Mouse (Mus musculus): Measurements from ENCODE around the gene Osbpl2. TPM values are rescaled to one million over a fixed set of nuclear protein-coding genes. Genes with fewer than 3 reads are reported as not detected.

Gene Osbpl2
- total and polyA plus RNA-seq, 3 experiments, result 13.3 to 25.5 TPM; not detected in 1

- peaks cover 0 to 21% of the 10 kb centered on the region in 2 experiments; a peak in 2 of 4 replicates for H3K4me1 ChIP-seq (ENCODE audit: control insufficient read depth in 1 of 2, insufficient read depth in 2 of 2, low read length in 2 of 2)
- peaks cover 30% of the 10 kb centered on the region for H3K79me2 ChIP-seq (ENCODE audit: control insufficient read depth, insufficient read depth, low read length, poor library complexity)
- no peak for DNase-seq (ENCODE audit: low read depth, low spot score)
- H3K27me3 ChIP-seq (ENCODE audit: control insufficient read depth in 1 of 2, insufficient read depth in 2 of 2, low read length in 2 of 2), result no peaks in the 10 kb centered on the region
- TF ChIP-seq RAD21 (IDR thresholded peaks at IDR 0.05; ENCODE audit: low read depth, low read length), result no peak
- no peak for TF ChIP-seq USF1 (IDR thresholded peaks at IDR 0.05; ENCODE audit: low read depth, low read length)
- no peak for TF ChIP-seq MYB (IDR thresholded peaks at IDR 0.05; ENCODE audit: low read depth, low read length)
- TF ChIP-seq MAFK (IDR thresholded peaks at IDR 0.05; ENCODE audit: borderline replicate concordance, low read depth, low read length), result no peak
- TF ChIP-seq TAL1 (IDR thresholded peaks at IDR 0.05; ENCODE audit: low read length), result no peak
- no peak for TF ChIP-seq TBP (IDR thresholded peaks at IDR 0.05; ENCODE audit: low read depth, low read length)
- TF ChIP-seq ETS1 (IDR thresholded peaks at IDR 0.05; ENCODE audit: low read depth, low read length), result no peak
- TF ChIP-seq NRF1 (IDR thresholded peaks at IDR 0.05; ENCODE audit: insufficient read depth, low read depth, low read length, poor library complexity, severe bottlenecking), result no peak
- no peak for TF ChIP-seq E2F4 (IDR thresholded peaks at IDR 0.05; ENCODE audit: borderline replicate concordance, low read depth, low read length)
- no peak for TF ChIP-seq MEF2A (IDR thresholded peaks at IDR 0.05; ENCODE audit: extremely low read depth, insufficient replicate concordance, low read depth, low read length, poor library complexity, severe bottlenecking)
- no peaks in the 10 kb centered on the region for H3K9me3 ChIP-seq (replicated peaks; ENCODE audit: insufficient read depth, low read length)
- H3K4me3 ChIP-seq (ENCODE audit: control insufficient read depth in 1 of 2, insufficient read depth in 1 of 2, low read depth in 2 of 2, low read length in 2 of 2), result peak overlapping the region in 1 of 2 experiments; percentile 72; a peak in 3 of 4 replicates
- peaks cover 4 to 8% of the 10 kb centered on the region in 2 experiments for H3K36me3 ChIP-seq (ENCODE audit: control insufficient read depth in 1 of 2, insufficient read depth in 2 of 2, low read length in 2 of 2)
- peak overlapping the region; percentile 50 for H3K27ac ChIP-seq (ENCODE audit: control insufficient read depth, low read depth, low read length)
- H3K9ac ChIP-seq (ENCODE audit: control insufficient read depth, low read depth, low read length, poor library complexity, severe bottlenecking), result peak overlapping the region; percentile 84
Observed at GRCm38 (mm10) chr2:180170151-180170805, 51.2 kb downstream of the Osbpl2 start.

DNA sequence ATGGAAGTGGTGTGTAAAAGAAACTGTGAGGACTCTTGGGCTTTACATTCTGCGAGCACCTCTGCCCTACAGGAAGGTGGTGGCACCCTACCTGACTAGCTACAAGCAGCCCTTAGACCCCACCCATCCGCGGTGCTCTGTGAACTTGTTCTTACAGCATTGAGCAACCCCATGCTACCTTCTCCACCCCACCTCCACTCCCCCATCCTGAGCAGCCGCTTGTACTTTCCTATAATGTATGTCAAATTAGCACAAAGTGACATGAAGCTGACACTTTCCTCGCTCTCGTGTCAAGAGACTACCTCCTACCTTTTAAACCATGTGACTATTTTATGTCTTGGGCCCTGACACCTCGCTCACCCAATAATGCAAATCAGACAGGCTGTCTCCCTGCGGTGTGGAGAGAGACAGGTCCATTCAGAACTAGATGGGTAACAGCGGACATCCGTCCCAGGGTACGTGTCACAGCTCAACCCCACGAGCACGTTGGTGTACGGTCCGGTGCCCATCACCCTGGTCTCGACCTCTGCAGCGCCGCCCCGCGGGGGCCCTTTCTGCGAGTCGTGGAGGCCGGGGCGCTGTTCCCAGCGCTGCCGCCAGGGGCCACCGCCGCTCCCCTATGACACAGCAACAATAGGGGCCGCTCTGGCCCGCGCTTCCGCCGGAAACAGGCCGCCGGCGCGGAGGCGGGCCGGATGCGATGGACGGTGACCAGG lies 51.9 kb downstream of the Osbpl2 start, which contains the start of gene Adrm1:
Gene Adrm1, plus strand, starts transcription at position 680 of the 716 bp plus-strand sequence.
- peak within 1 kb of the TSS; percentile 78 to 84 for H3K4me3 ChIP-seq (ENCODE audit: control insufficient read depth in 1 of 2, insufficient read depth in 1 of 2, low read depth in 2 of 2, low read length in 2 of 2)
- H3K9me3 ChIP-seq (replicated peaks; ENCODE audit: insufficient read depth, low read length), result no peaks in the 10 kb centered on the region
- DNase-seq (ENCODE audit: low read depth, low spot score), result peak; percentile 96
- peak within 1 kb of the TSS; percentile 72 for H3K27ac ChIP-seq (ENCODE audit: control insufficient read depth, low read depth, low read length)
- H3K9ac ChIP-seq (ENCODE audit: control insufficient read depth, low read depth, low read length, poor library complexity, severe bottlenecking), result peak within 1 kb of the TSS; percentile 92
- H3K79me2 ChIP-seq (ENCODE audit: control insufficient read depth, insufficient read depth, low read length, poor library complexity), result peaks cover 30% of the 10 kb centered on the region
- H3K4me1 ChIP-seq (ENCODE audit: control insufficient read depth in 1 of 2, insufficient read depth in 2 of 2, low read length in 2 of 2), result peaks cover 0 to 21% of the 10 kb centered on the region in 2 experiments; a peak in 2 of 4 replicates
- no peaks in the 10 kb centered on the region for H3K27me3 ChIP-seq (ENCODE audit: control insufficient read depth in 1 of 2, insufficient read depth in 2 of 2, low read length in 2 of 2)
- H3K36me3 ChIP-seq (ENCODE audit: control insufficient read depth in 1 of 2, insufficient read depth in 2 of 2, low read length in 2 of 2), result peaks cover 4 to 8% of the 10 kb centered on the region in 2 experiments
- TF ChIP-seq RAD21 (IDR thresholded peaks at IDR 0.05; ENCODE audit: low read depth, low read length) (peak; percentile 23), USF2 (IDR thresholded peaks at IDR 0.05; ENCODE audit: borderline replicate concordance in 1 of 2, insufficient read depth in 1 of 2, low read depth in 1 of 2, low read length in 2 of 2) (no peak), POLR2A (IDR thresholded peaks at IDR 0.05; ENCODE audit: control insufficient read depth in 1 of 2, insufficient read depth in 1 of 2, low read depth in 1 of 2, low read length in 2 of 2, poor library complexity in 1 of 2) (peak; percentile 53 to 65; a peak in 2 of 4 replicates), USF1 (IDR thresholded peaks at IDR 0.05; ENCODE audit: low read depth, low read length) (no peak; the same call in none of the 2 replicates), ZKSCAN1 (IDR thresholded peaks at IDR 0.05; ENCODE audit: low read depth, low read length) (no peak), MEF2A (IDR thresholded peaks at IDR 0.05; ENCODE audit: extremely low read depth, insufficient replicate concordance, low read depth, low read length, poor library complexity, severe bottlenecking) (no peak), BHLHE40 (IDR thresholded peaks at IDR 0.05; ENCODE audit: borderline replicate concordance, low read depth, low read length) (0 out of 2 replicates have a peak, but pooled peaks have one; percentile 45), MYC (IDR thresholded peaks at IDR 0.05; ENCODE audit: low read depth, low read length) (peak; percentile 86), GABPA (IDR thresholded peaks at IDR 0.05; ENCODE audit: low read depth, low read length) (peak; percentile 92), MXI1 (IDR thresholded peaks at IDR 0.05; ENCODE audit: low read depth, low read length) (peak; percentile 89), MAFK (IDR thresholded peaks at IDR 0.05; ENCODE audit: borderline replicate concordance, low read depth, low read length) (peak; percentile 89; the same call in 1 of the 2 replicates), EP300 (IDR thresholded peaks at IDR 0.05; ENCODE audit: low read depth in 1 of 2, low read length in 2 of 2) (peak in 1 of 2 experiments; percentile 78; a peak in 3 of 4 replicates), SIN3A (IDR thresholded peaks at IDR 0.05; ENCODE audit: low read length) (peak; percentile 92), MAZ (IDR thresholded peaks at IDR 0.05; ENCODE audit: low read depth, low read length) (peak; percentile 93), ELF1 (IDR thresholded peaks at IDR 0.05; ENCODE audit: low read depth, low read length) (peak; percentile 87), MAX (IDR thresholded peaks at IDR 0.05; ENCODE audit: low read length) (peak; percentile 67; the same call in 1 of the 2 replicates), ZNF384 (IDR thresholded peaks at IDR 0.05; ENCODE audit: low read depth, low read length) (0 out of 2 replicates have a peak, but pooled peaks have one; percentile 10), CTCF (IDR thresholded peaks at IDR 0.05 in 2 of 3, conservative IDR thresholded peaks at IDR 0.05 in 1 of 3; ENCODE audit: control insufficient read depth in 1 of 3, insufficient read depth in 1 of 3, low read depth in 2 of 3, low read length in 3 of 3, poor library complexity in 1 of 3, severe bottlenecking in 1 of 3) (peak in 2 of 3 experiments; percentile 76 to 98; a peak in 5 of 6 replicates), GATA1 (IDR thresholded peaks at IDR 0.05; ENCODE audit: low read depth, low read length) (no peak), ETS1 (IDR thresholded peaks at IDR 0.05; ENCODE audit: low read depth, low read length) (peak; percentile 74), TAL1 (IDR thresholded peaks at IDR 0.05; ENCODE audit: low read length) (no peak), HCFC1 (IDR thresholded peaks at IDR 0.05; ENCODE audit: low read depth, low read length) (peak; percentile 96)

All from MEL (cell line).